In the genomic region with DNA sequence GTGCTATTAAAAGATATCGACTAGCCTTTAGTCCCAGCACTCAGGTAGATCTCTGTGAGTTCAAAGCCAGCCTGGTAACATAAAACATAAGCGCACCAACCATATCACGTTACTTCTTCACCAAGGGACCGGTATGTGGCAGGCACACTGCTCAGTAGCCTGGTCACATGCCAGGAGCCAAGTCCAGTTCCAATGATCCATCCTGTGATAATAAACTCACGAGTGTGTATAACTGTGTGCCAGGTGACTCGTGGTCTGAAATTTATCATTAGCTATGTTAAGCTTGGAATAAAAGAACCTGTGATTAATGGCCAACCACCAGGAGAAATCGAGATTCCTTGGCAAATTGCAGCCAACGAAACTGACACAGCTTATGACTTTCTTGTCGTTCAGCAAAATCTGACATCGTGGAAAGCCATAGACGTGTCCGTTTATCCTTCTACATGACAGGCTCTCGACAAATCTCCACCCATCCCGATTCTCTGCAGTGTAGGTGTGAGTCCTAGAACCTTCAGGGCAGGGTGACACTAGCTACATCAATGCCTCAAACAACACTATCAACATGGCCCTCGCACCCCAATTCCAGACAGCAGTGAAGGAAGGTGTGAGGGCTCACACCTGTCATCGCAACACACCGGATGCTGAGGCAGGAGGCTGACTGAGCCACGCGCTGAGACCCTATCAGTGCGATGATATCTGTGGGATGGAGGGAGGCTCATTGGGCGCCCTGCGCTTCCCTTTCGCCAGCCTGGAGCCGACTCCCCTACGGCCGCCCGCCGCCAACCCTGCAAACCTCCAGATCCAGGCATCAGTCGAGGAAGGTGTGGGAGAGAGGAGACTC, we compare ENCODE assay signal across 9 mouse cellular contexts. TPM values are rescaled to one million over a fixed set of nuclear protein-coding genes. Genes with fewer than 3 reads are reported as not detected.
A peak's percentile ranks its signal among the peaks of the same experiment; 100 is the strongest.
DNase-seq lines count a peak whose midpoint lies in the region; ATAC-seq and TF ChIP-seq lines count a peak whose summit lies in the region.
"Had no signal": no experiment of that assay in that cellular context is flagged by ENCODE, and none has a peak within 500 bp of the region (broad histone marks: within the 10 kb centered on the region; RNA-seq: fewer than 3 reads in every experiment).

No protein-coding gene starts in this region.

- TF ChIP-seq POLR2A in MEL (IDR thresholded peaks at IDR 0.05; ENCODE audit: control insufficient read depth in 1 of 2, insufficient read depth in 1 of 2, low read depth in 1 of 2, low read length in 2 of 2, poor library complexity in 1 of 2): no peak; a peak in 2 of 4 replicates

- peak overlapping the region; percentile 63 for H3K4me3 ChIP-seq in heart, embryonic 10.5 days
- peak overlapping the region; percentile 69 to 72 for H3K4me3 ChIP-seq in MEL (ENCODE audit: control insufficient read depth in 1 of 2, insufficient read depth in 1 of 2, low read depth in 2 of 2, low read length in 2 of 2)
- H3K4me3 ChIP-seq in forebrain, embryonic 11.5 days (ENCODE audit: low read depth, low read length): peak overlapping the region; percentile 59
- peak overlapping the region; percentile 66 for H3K4me3 ChIP-seq in kidney, embryonic 16.5 days (ENCODE audit: low read length)
- H3K4me3 ChIP-seq in midbrain, embryonic 15.5 days: peak overlapping the region; percentile 66

- H3K9ac ChIP-seq in MEL (ENCODE audit: control insufficient read depth, low read depth, low read length, poor library complexity, severe bottlenecking): peak overlapping the region; percentile 69
- H3K9ac ChIP-seq in forebrain, embryonic 11.5 days (ENCODE audit: low read length): peak overlapping the region; percentile 73
- peak overlapping the region; percentile 79 for H3K9ac ChIP-seq in kidney, embryonic 16.5 days (replicated peaks; ENCODE audit: low read length)
- H3K9ac ChIP-seq in midbrain, embryonic 15.5 days: peak overlapping the region; percentile 82

- H3K36me3 ChIP-seq in heart, embryonic 10.5 days: peaks cover 22% of the 10 kb centered on the region
- peaks cover 0 to 25% of the 10 kb centered on the region in 2 experiments; a peak in 3 of 4 replicates for H3K36me3 ChIP-seq in MEL (ENCODE audit: control insufficient read depth in 1 of 2, insufficient read depth in 2 of 2, low read length in 2 of 2)
- no peaks in the 10 kb centered on the region for H3K36me3 ChIP-seq in forebrain, embryonic 11.5 days (ENCODE audit: control insufficient read depth, insufficient read depth, low read length)
- peaks cover 7% of the 10 kb centered on the region for H3K36me3 ChIP-seq in kidney, embryonic 16.5 days (ENCODE audit: insufficient read depth, low read length)
- H3K36me3 ChIP-seq in midbrain, embryonic 15.5 days (replicated peaks): peaks cover 5% of the 10 kb centered on the region

- no peak for DNase-seq in heart, embryonic 10.5 days (ENCODE audit: low spot score)
- DNase-seq in heart, postnatal 10 days: no peak
- no peak for DNase-seq in MEL (ENCODE audit: low read depth, low spot score)
- no peak for DNase-seq in forebrain, embryonic 11.5 days (ENCODE audit: low spot score)
- DNase-seq in right cerebral cortex, postnatal 36 days (ENCODE audit: low spot score in 2 of 2): no peak
- DNase-seq in urinary bladder, postnatal 4 days (ENCODE audit: low spot score in 2 of 2): no peak

- no peak for TF ChIP-seq RAD21 in MEL (IDR thresholded peaks at IDR 0.05; ENCODE audit: low read depth, low read length)

- intact Hi-C loops in heart, postnatal 10 days (cut with DNase I): loop anchor here (2.0 to 10.0 kb wide), 3 partner anchors 61 to 235 kb away; a partner anchor contains a TSS

- ATAC-seq in forebrain, embryonic 11.5 days (replicated peaks; ENCODE audit: low FRiP score): 0 out of 2 replicates have a peak, but pooled peaks have one; percentile 20
- no peak; the same call in 1 of the 2 replicates for ATAC-seq in kidney, embryonic 16.5 days (ENCODE audit: low FRiP score, low TSS enrichment)
- peak; percentile 87; the same call in 1 of the 2 replicates for ATAC-seq in midbrain, embryonic 15.5 days (replicated peaks)

- 0 out of 2 replicates have a peak, but pooled peaks cover 3% of the 10 kb centered on the region for H3K27me3 ChIP-seq in heart, embryonic 10.5 days (ENCODE audit: insufficient read depth, poor library complexity, severe bottlenecking)
- no peaks in the 10 kb centered on the region for H3K27me3 ChIP-seq in MEL (ENCODE audit: control insufficient read depth in 1 of 2, insufficient read depth in 2 of 2, low read length in 2 of 2)
- H3K27me3 ChIP-seq in forebrain, embryonic 11.5 days (ENCODE audit: control insufficient read depth, insufficient read depth, low read length): no peaks in the 10 kb centered on the region
- H3K27me3 ChIP-seq in kidney, embryonic 16.5 days (ENCODE audit: insufficient read depth, low read length): no peaks in the 10 kb centered on the region
- H3K27me3 ChIP-seq in midbrain, embryonic 15.5 days (replicated peaks): no peaks in the 10 kb centered on the region; the same call in 1 of the 2 replicates

- H3K79me2 ChIP-seq in MEL (ENCODE audit: control insufficient read depth, insufficient read depth, low read length, poor library complexity): peaks cover 2% of the 10 kb centered on the region

- peak overlapping the region; percentile 84 for H3K27ac ChIP-seq in heart, embryonic 10.5 days
- H3K27ac ChIP-seq in MEL (ENCODE audit: control insufficient read depth, low read depth, low read length): no peak overlapping the region; the same call in 1 of the 2 replicates
- H3K27ac ChIP-seq in forebrain, embryonic 11.5 days (ENCODE audit: low read depth, low read length): no peak overlapping the region
- peak overlapping the region; percentile 68; the same call in 1 of the 2 replicates for H3K27ac ChIP-seq in kidney, embryonic 16.5 days (ENCODE audit: low read length)
- peak overlapping the region; percentile 82 for H3K27ac ChIP-seq in midbrain, embryonic 15.5 days

- WGBS in heart, embryonic 10.5 days: 30% methylated on average over 29 of the region's 29 CpGs
- 33% methylated on average over 29 of the region's 29 CpGs for WGBS in forebrain, embryonic 11.5 days
- WGBS in kidney, embryonic 16.5 days: 22% methylated on average over 29 of the region's 29 CpGs
- 29% methylated on average over 29 of the region's 29 CpGs for whole genome bisulfite sequencing in midbrain, embryonic 15.5 days

- no peaks in the 10 kb centered on the region for H3K9me3 ChIP-seq in heart, embryonic 10.5 days
- H3K9me3 ChIP-seq in MEL (replicated peaks; ENCODE audit: insufficient read depth, low read length): no peaks in the 10 kb centered on the region
- H3K9me3 ChIP-seq in forebrain, embryonic 11.5 days (ENCODE audit: control insufficient read depth, low read length): no peaks in the 10 kb centered on the region
- H3K9me3 ChIP-seq in kidney, embryonic 16.5 days (ENCODE audit: low read length): no peaks in the 10 kb centered on the region
- no peaks in the 10 kb centered on the region for H3K9me3 ChIP-seq in midbrain, embryonic 15.5 days

- peaks cover 7% of the 10 kb centered on the region for H3K4me1 ChIP-seq in heart, embryonic 10.5 days
- H3K4me1 ChIP-seq in MEL (ENCODE audit: control insufficient read depth in 1 of 2, insufficient read depth in 2 of 2, low read length in 2 of 2): peaks cover 7 to 32% of the 10 kb centered on the region in 2 experiments; a peak in 3 of 4 replicates
- H3K4me1 ChIP-seq in forebrain, embryonic 11.5 days (replicated peaks; ENCODE audit: control insufficient read depth, insufficient read depth, low read length): peaks cover 5% of the 10 kb centered on the region; the same call in 1 of the 2 replicates
- peaks cover 9% of the 10 kb centered on the region for H3K4me1 ChIP-seq in kidney, embryonic 16.5 days (ENCODE audit: insufficient read depth, low read length)
- peaks cover 13% of the 10 kb centered on the region for H3K4me1 ChIP-seq in midbrain, embryonic 15.5 days

- TF ChIP-seq CTCF in MEL (IDR thresholded peaks at IDR 0.05 in 2 of 3, conservative IDR thresholded peaks at IDR 0.05 in 1 of 3; ENCODE audit: control insufficient read depth in 1 of 3, insufficient read depth in 1 of 3, low read depth in 2 of 3, low read length in 3 of 3, poor library complexity in 1 of 3, severe bottlenecking in 1 of 3): no peak

- H3K4me2 ChIP-seq in forebrain, embryonic 11.5 days (ENCODE audit: low read depth, low read length, severe bottlenecking): peak overlapping the region; percentile 86
- H3K4me2 ChIP-seq in kidney, embryonic 16.5 days (replicated peaks; ENCODE audit: low read depth, low read length): peak overlapping the region; percentile 84
- H3K4me2 ChIP-seq in midbrain, embryonic 15.5 days: peak overlapping the region; percentile 75

- no peak for TF ChIP-seq EP300 in MEL (IDR thresholded peaks at IDR 0.05; ENCODE audit: low read depth in 1 of 2, low read length in 2 of 2)

RNA-seq across cellular contexts. Expression of a gene that starts 0.5 kb away (rescaled TPM):
- 7.0 and 10.1 TPM in 2 replicates for polyA plus RNA-seq in heart, embryonic 10.5 days (2016; fragmentation: Nextera tagmentation; extraction: Ambion mirVana)
- total RNA-seq in heart, postnatal 10 days (2021): 1 to 10 TPM; 2.2 to 2.5 TPM
- total RNA-seq in MEL (2012; rRNA removed): 5.9 and 6.9 TPM in 2 replicates
- polyA plus RNA-seq in MEL (2012; ENCODE audit: insufficient read depth in 1 of 2, insufficient read length in 2 of 2, low read depth in 1 of 2, low replicate concordance in 2 of 2, missing spikeins in 1 of 2): 1 to 10 TPM in 1 of 2 experiments, not detected in 1; 5.9 TPM
- 15.2 and 15.9 TPM in 2 replicates for polyA plus RNA-seq in forebrain, embryonic 11.5 days (2014; fragmentation: Nextera tagmentation; extraction: Ambion mirVana)
- polyA plus RNA-seq in kidney, embryonic 16.5 days (2015; fragmentation: Nextera tagmentation; extraction: Ambion mirVana): 12.8 and 13.9 TPM in 2 replicates
- 23.6 and 24.5 TPM in 2 replicates for polyA plus RNA-seq in midbrain, embryonic 15.5 days (2015; fragmentation: Nextera tagmentation; extraction: Ambion mirVana)

RNA-seq across cellular contexts. Expression of a gene that starts 14.9 kb away (rescaled TPM):
- polyA plus RNA-seq in heart, embryonic 10.5 days (2016; fragmentation: Nextera tagmentation; extraction: Ambion mirVana): 20.7 and 27.2 TPM in 2 replicates
- 1 to 10 TPM; 4.0 to 5.5 TPM for total RNA-seq in heart, postnatal 10 days (2021)
- 9.2 and 9.9 TPM in 2 replicates for total RNA-seq in MEL (2012; rRNA removed)
- 10 to 100 TPM in 1 of 2 experiments, not detected in 1; 15.3 TPM for polyA plus RNA-seq in MEL (2012; ENCODE audit: insufficient read depth in 1 of 2, insufficient read length in 2 of 2, low read depth in 1 of 2, low replicate concordance in 2 of 2, missing spikeins in 1 of 2)
- 43.4 and 48.7 TPM in 2 replicates for polyA plus RNA-seq in forebrain, embryonic 11.5 days (2014; fragmentation: Nextera tagmentation; extraction: Ambion mirVana)
- polyA plus RNA-seq in kidney, embryonic 16.5 days (2015; fragmentation: Nextera tagmentation; extraction: Ambion mirVana): 43.5 and 44.0 TPM in 2 replicates
- polyA plus RNA-seq in midbrain, embryonic 15.5 days (2015; fragmentation: Nextera tagmentation; extraction: Ambion mirVana): 47.2 and 48.6 TPM in 2 replicates

RNA-seq across cellular contexts. Expression of a gene that starts 17.8 kb away (rescaled TPM):
- polyA plus RNA-seq in heart, embryonic 10.5 days (2016; fragmentation: Nextera tagmentation; extraction: Ambion mirVana): not detected in 2 replicates
- under 1 TPM in 1 of 2 experiments, not detected in 1; 0.31 TPM for total RNA-seq in heart, postnatal 10 days (2021)
- total RNA-seq in MEL (2012; rRNA removed): not detected in 2 replicates
- not detected for polyA plus RNA-seq in MEL (2012; ENCODE audit: insufficient read depth in 1 of 2, insufficient read length in 2 of 2, low read depth in 1 of 2, low replicate concordance in 2 of 2, missing spikeins in 1 of 2)
- 0.23 TPM in 1 of 2 replicates, not detected in the other for polyA plus RNA-seq in forebrain, embryonic 11.5 days (2014; fragmentation: Nextera tagmentation; extraction: Ambion mirVana)
- 0.19 and 0.42 TPM in 2 replicates for polyA plus RNA-seq in kidney, embryonic 16.5 days (2015; fragmentation: Nextera tagmentation; extraction: Ambion mirVana)
- 0.48 TPM in 1 of 2 replicates, not detected in the other for polyA plus RNA-seq in midbrain, embryonic 15.5 days (2015; fragmentation: Nextera tagmentation; extraction: Ambion mirVana)
- total RNA-seq: layer of hippocampus, postnatal 36 days had no signal

RNA-seq across cellular contexts. Expression of a gene that starts 33.0 kb away (rescaled TPM):
- not detected in 2 replicates for polyA plus RNA-seq in heart, embryonic 10.5 days (2016; fragmentation: Nextera tagmentation; extraction: Ambion mirVana)
- total RNA-seq in heart, postnatal 10 days (2021): not detected
- not detected in 2 replicates for total RNA-seq in MEL (2012; rRNA removed)
- polyA plus RNA-seq in MEL (2012; ENCODE audit: insufficient read depth in 1 of 2, insufficient read length in 2 of 2, low read depth in 1 of 2, low replicate concordance in 2 of 2, missing spikeins in 1 of 2): not detected
- not detected in 2 replicates for polyA plus RNA-seq in forebrain, embryonic 11.5 days (2014; fragmentation: Nextera tagmentation; extraction: Ambion mirVana)
- polyA plus RNA-seq in kidney, embryonic 16.5 days (2015; fragmentation: Nextera tagmentation; extraction: Ambion mirVana): not detected in 2 replicates
- polyA plus RNA-seq in midbrain, embryonic 15.5 days (2015; fragmentation: Nextera tagmentation; extraction: Ambion mirVana): not detected in 2 replicates
- total RNA-seq: layer of hippocampus, postnatal 36 days had no signal

RNA-seq across cellular contexts. Expression of a gene that starts 45.7 kb away (rescaled TPM):
- 5.8 and 6.4 TPM in 2 replicates for polyA plus RNA-seq in heart, embryonic 10.5 days (2016; fragmentation: Nextera tagmentation; extraction: Ambion mirVana)
- total RNA-seq in heart, postnatal 10 days (2021): 1 to 10 TPM; 3.5 to 5.0 TPM
- not detected in 2 replicates for total RNA-seq in MEL (2012; rRNA removed)
- polyA plus RNA-seq in MEL (2012; ENCODE audit: insufficient read depth in 1 of 2, insufficient read length in 2 of 2, low read depth in 1 of 2, low replicate concordance in 2 of 2, missing spikeins in 1 of 2): not detected
- polyA plus RNA-seq in forebrain, embryonic 11.5 days (2014; fragmentation: Nextera tagmentation; extraction: Ambion mirVana): 7.4 and 9.0 TPM in 2 replicates
- polyA plus RNA-seq in kidney, embryonic 16.5 days (2015; fragmentation: Nextera tagmentation; extraction: Ambion mirVana): 12.1 and 14.1 TPM in 2 replicates
- polyA plus RNA-seq in midbrain, embryonic 15.5 days (2015; fragmentation: Nextera tagmentation; extraction: Ambion mirVana): 8.3 and 9.6 TPM in 2 replicates

Comparison
In these comparisons a context has a peak if more than half of its experiments do, and no peak if none do; other contexts are left out.
1. H3K27ac ChIP-seq: peak in heart, embryonic 10.5 days (single experiment), kidney, embryonic 16.5 days (single experiment) and midbrain, embryonic 15.5 days (single experiment); none in MEL (single experiment) and forebrain, embryonic 11.5 days (single experiment).
2. Peak in every context shown above with its lines, with median percentiles within 50 percentile points of each other: H3K4me3 ChIP-seq, H3K9ac ChIP-seq and H3K4me2 ChIP-seq.